Mouse (Mus musculus): ENCODE results near the gene Atcay. TPM values are rescaled to one million over a fixed set of nuclear protein-coding genes. Genes with fewer than 3 reads are reported as not detected.
A peak's percentile ranks its signal among the peaks of the same experiment; 100 is the strongest.

Gene Atcay
- total and polyA plus RNA-seq, 3 experiments: 0.11 TPM; not detected in 2

DNA sequence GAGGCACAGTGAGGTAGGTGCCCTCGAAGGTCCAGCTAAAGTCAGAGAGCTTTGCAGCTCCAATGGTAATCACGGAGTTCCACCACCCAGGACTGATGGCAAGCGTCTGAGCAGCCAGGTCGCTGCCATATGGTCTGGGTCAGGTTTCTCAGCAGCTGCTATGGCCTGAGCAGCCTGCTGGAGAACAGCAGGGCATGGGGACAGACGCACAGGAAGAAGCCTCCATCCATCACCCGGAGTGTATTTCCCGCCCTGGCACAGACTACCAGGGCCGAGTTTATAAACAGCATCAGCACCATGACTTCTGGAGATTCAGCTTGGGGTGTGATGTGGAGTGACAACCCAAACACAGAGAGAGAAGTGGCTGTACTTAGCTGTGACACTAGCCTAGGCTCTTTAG is 65.5 kb downstream of the Atcay start:
- Histone ChIP-seq H3K9me3 (replicated peaks) (no peaks in the 10 kb centered on the region), H3K4me1 (ENCODE audit: insufficient read depth, low read depth, low read length) (peaks cover 78% of the 10 kb centered on the region), H3K27me3 (ENCODE audit: insufficient read depth, low read length) (no peaks in the 10 kb centered on the region), H3K36me3 (replicated peaks) (peaks cover 60% of the 10 kb centered on the region), H3K4me3 (ENCODE audit: low read depth, low read length) (no peak overlapping the region)
- DNase-seq (ENCODE audit: low spot score) (no peak), ATAC-seq (ENCODE audit: extremely low read depth, insufficient number of reproducible peaks, low FRiP score, poor library complexity, severe bottlenecking) (no peak)
- TF ChIP-seq POLR2AphosphoS5 (IDR thresholded peaks at IDR 0.05; ENCODE audit: insufficient replicate concordance, low read depth, low read length) (no peak), GATA1 (IDR thresholded peaks at IDR 0.05; ENCODE audit: borderline replicate concordance, low read length) (no peak), CTCF (IDR thresholded peaks at IDR 0.05; ENCODE audit: low read depth, low read length) (no peak), GATA2 (IDR thresholded peaks at IDR 0.05; ENCODE audit: borderline replicate concordance, low read depth, low read length) (no peak), TAL1 (conservative IDR thresholded peaks at IDR 0.05; ENCODE audit: low read depth, low read length) (no peak)

DNA sequence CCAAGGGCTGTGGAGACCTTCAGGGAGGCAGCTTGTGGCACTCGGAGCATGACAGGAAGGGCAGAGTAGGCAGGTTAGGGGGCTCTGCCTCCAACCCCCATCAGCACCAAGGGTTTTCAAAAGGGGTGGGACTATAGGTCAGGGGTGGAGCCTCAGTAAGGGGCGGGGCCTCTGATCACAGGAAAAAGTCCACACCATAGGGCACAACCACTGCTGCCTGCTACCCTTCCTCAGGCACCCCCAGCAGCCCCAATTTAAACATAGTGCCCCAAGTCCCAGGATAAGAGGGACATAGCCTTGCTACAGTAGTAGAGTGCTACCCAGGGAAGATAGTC is 68.3 kb downstream of the Atcay start:
- H3K9me3 ChIP-seq (replicated peaks): no peaks in the 10 kb centered on the region
- ATAC-seq (ENCODE audit: extremely low read depth, insufficient number of reproducible peaks, low FRiP score, poor library complexity, severe bottlenecking) (no peak), DNase-seq (ENCODE audit: low spot score) (no peak)
- peak overlapping the region; percentile 17; the same call in 1 of the 2 replicates for H3K4me3 ChIP-seq (ENCODE audit: low read depth, low read length)
- H3K4me1 ChIP-seq (ENCODE audit: insufficient read depth, low read depth, low read length): peaks cover 81% of the 10 kb centered on the region
- no peak for TF ChIP-seq GATA2 (IDR thresholded peaks at IDR 0.05; ENCODE audit: borderline replicate concordance, low read depth, low read length)
- TF ChIP-seq TAL1 (conservative IDR thresholded peaks at IDR 0.05; ENCODE audit: low read depth, low read length): no peak
- TF ChIP-seq POLR2AphosphoS5 (IDR thresholded peaks at IDR 0.05; ENCODE audit: insufficient replicate concordance, low read depth, low read length): no peak
- TF ChIP-seq GATA1 (IDR thresholded peaks at IDR 0.05; ENCODE audit: borderline replicate concordance, low read length): no peak
- no peak for TF ChIP-seq CTCF (IDR thresholded peaks at IDR 0.05; ENCODE audit: low read depth, low read length)
- no peaks in the 10 kb centered on the region for H3K27me3 ChIP-seq (ENCODE audit: insufficient read depth, low read length)
- H3K36me3 ChIP-seq (replicated peaks): peaks cover 87% of the 10 kb centered on the region

DNA sequence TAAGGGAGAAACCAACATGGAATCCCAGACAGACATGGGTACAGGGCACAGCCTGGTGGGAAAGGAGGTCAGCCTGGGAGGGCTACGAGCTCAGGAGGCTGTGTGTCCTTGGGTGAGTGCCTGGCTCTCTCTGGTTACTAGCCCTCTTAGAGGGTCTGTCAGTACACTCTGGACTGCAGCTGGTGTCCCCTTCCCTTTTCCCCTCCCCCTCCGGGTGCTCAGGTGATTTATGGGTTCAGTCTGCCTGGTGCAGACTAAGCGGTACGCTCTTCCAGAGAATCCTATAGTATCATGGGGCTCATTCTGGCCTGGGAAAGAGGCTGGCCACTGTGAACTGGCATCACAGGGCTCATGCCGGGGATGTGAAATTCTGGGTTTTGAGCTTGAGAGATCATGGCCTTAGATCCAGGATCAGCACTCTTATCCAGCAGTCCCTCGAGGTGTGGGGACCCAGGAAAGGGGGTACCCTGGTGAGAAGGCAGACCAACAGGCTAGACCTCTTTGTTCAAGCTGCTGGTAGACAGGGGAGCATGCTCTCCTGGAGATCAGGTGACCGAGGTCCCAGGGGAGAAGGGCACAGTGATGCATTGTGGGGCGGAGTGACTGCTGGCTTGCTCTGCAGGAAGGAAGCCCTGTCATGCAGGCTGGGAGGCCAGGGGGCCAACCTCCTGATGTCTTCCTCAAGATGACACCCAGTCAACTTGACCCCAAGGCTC is 68.9 kb downstream of the Atcay start:
- Histone ChIP-seq H3K36me3 (replicated peaks) (peaks cover 91% of the 10 kb centered on the region), H3K4me3 (ENCODE audit: low read depth, low read length) (peak overlapping the region; percentile 17; the same call in 1 of the 2 replicates), H3K4me1 (ENCODE audit: insufficient read depth, low read depth, low read length) (peaks cover 78% of the 10 kb centered on the region), H3K27me3 (ENCODE audit: insufficient read depth, low read length) (no peaks in the 10 kb centered on the region), H3K9me3 (replicated peaks) (no peaks in the 10 kb centered on the region)
- TF ChIP-seq GATA2 (IDR thresholded peaks at IDR 0.05; ENCODE audit: borderline replicate concordance, low read depth, low read length): no peak
- TF ChIP-seq CTCF (IDR thresholded peaks at IDR 0.05; ENCODE audit: low read depth, low read length): no peak
- no peak for TF ChIP-seq POLR2AphosphoS5 (IDR thresholded peaks at IDR 0.05; ENCODE audit: insufficient replicate concordance, low read depth, low read length)
- no peak for TF ChIP-seq GATA1 (IDR thresholded peaks at IDR 0.05; ENCODE audit: borderline replicate concordance, low read length)
- TF ChIP-seq TAL1 (conservative IDR thresholded peaks at IDR 0.05; ENCODE audit: low read depth, low read length): no peak
- peak; percentile 22; the same call in 1 of the 2 replicates for ATAC-seq (ENCODE audit: extremely low read depth, insufficient number of reproducible peaks, low FRiP score, poor library complexity, severe bottlenecking)
- DNase-seq (ENCODE audit: low spot score): no peak

DNA sequence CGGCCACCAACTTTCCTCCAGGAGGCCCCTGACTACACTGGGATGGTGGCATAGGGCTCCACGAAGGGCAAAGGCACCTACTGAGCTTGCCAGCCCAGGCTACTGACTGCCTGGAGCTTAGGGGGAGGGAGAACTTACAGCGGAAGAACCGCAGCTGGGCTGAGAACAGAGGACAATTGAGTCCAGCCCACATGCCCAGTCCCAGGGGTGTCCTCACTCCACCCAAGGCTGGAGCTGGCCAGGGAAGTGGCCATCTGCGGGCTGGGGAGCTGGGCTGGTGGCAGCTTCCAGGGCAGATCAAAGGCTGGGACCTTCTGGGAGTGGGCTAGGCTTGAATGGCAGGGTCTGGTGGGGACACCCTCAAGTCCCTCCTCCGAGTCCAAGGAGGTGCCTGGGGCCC is 75.9 kb downstream of the Atcay start:
- ATAC-seq (ENCODE audit: extremely low read depth, insufficient number of reproducible peaks, low FRiP score, poor library complexity, severe bottlenecking): no peak
- no peak for DNase-seq (ENCODE audit: low spot score)
- H3K9me3 ChIP-seq (replicated peaks): no peaks in the 10 kb centered on the region
- no peak overlapping the region for H3K4me3 ChIP-seq (ENCODE audit: low read depth, low read length)
- H3K27me3 ChIP-seq (ENCODE audit: insufficient read depth, low read length): no peaks in the 10 kb centered on the region
- no peak for TF ChIP-seq CTCF (IDR thresholded peaks at IDR 0.05; ENCODE audit: low read depth, low read length)
- TF ChIP-seq GATA2 (IDR thresholded peaks at IDR 0.05; ENCODE audit: borderline replicate concordance, low read depth, low read length): no peak
- TF ChIP-seq GATA1 (IDR thresholded peaks at IDR 0.05; ENCODE audit: borderline replicate concordance, low read length): no peak
- no peak for TF ChIP-seq TAL1 (conservative IDR thresholded peaks at IDR 0.05; ENCODE audit: low read depth, low read length)
- no peak for TF ChIP-seq POLR2AphosphoS5 (IDR thresholded peaks at IDR 0.05; ENCODE audit: insufficient replicate concordance, low read depth, low read length)
- H3K36me3 ChIP-seq (replicated peaks): peaks cover 94% of the 10 kb centered on the region
- H3K4me1 ChIP-seq (ENCODE audit: insufficient read depth, low read depth, low read length): peaks cover 52% of the 10 kb centered on the region

Other genes starting within 250 kb of the Atcay start
Only the 20 nearest of the 31 such genes appear.
- gene Creb3l3, start 132.0 kb downstream of the Atcay start, total RNA-seq (2014; fragmentation: Nextera tagmentation): not detected in 2 replicates
- 0.29 TPM in 1 of 2 replicates, not detected in the other for gene Creb3l3, start 132.0 kb downstream of the Atcay start, total RNA-seq (2017)
- not detected in 2 replicates for gene Creb3l3, start 132.0 kb downstream of the Atcay start, polyA plus RNA-seq (2012)
- 35.9 and 52.2 TPM in 2 replicates for gene Map2k2, start 124.9 kb downstream of the Atcay start, total RNA-seq (2014; fragmentation: Nextera tagmentation)
- 63.5 and 76.7 TPM in 2 replicates for gene Map2k2, start 124.9 kb downstream of the Atcay start, total RNA-seq (2017)
- gene Map2k2, start 124.9 kb downstream of the Atcay start, polyA plus RNA-seq (2012): 272 and 393 TPM in 2 replicates
- gene Zbtb7a, start 95.6 kb downstream of the Atcay start, total RNA-seq (2014; fragmentation: Nextera tagmentation): 27.7 and 31.1 TPM in 2 replicates
- 6.4 and 7.1 TPM in 2 replicates for gene Zbtb7a, start 95.6 kb downstream of the Atcay start, total RNA-seq (2017)
- 75.7 and 79.1 TPM in 2 replicates for gene Zbtb7a, start 95.6 kb downstream of the Atcay start, polyA plus RNA-seq (2012)
- 28.6 and 34.4 TPM in 2 replicates for gene Pias4, start 62.9 kb downstream of the Atcay start, total RNA-seq (2014; fragmentation: Nextera tagmentation)
- 21.2 and 24.8 TPM in 2 replicates for gene Pias4, start 62.9 kb downstream of the Atcay start, total RNA-seq (2017)
- 62.7 and 70.5 TPM in 2 replicates for gene Pias4, start 62.9 kb downstream of the Atcay start, polyA plus RNA-seq (2012)
- 1,577 and 1,715 TPM in 2 replicates for gene Eef2, start 54.2 kb downstream of the Atcay start, total RNA-seq (2014; fragmentation: Nextera tagmentation)
- 1,676 and 1,695 TPM in 2 replicates for gene Eef2, start 54.2 kb downstream of the Atcay start, total RNA-seq (2017)
- 2,355 and 3,878 TPM in 2 replicates for gene Eef2, start 54.2 kb downstream of the Atcay start, polyA plus RNA-seq (2012)
- gene Dapk3, start 47.8 kb downstream of the Atcay start, total RNA-seq (2014; fragmentation: Nextera tagmentation): 34.2 and 43.3 TPM in 2 replicates
- 39.3 and 40.8 TPM in 2 replicates for gene Dapk3, start 47.8 kb downstream of the Atcay start, total RNA-seq (2017)
- 69.8 and 96.7 TPM in 2 replicates for gene Dapk3, start 47.8 kb downstream of the Atcay start, polyA plus RNA-seq (2012)
- not detected in 2 replicates for gene 4930442H23Rik, start 47.0 kb downstream of the Atcay start, total RNA-seq (2014; fragmentation: Nextera tagmentation)
- not detected in 2 replicates for gene 4930442H23Rik, start 47.0 kb downstream of the Atcay start, total RNA-seq (2017)
- gene 4930442H23Rik, start 47.0 kb downstream of the Atcay start, polyA plus RNA-seq (2012): not detected in 2 replicates
- gene Nmrk2, start 28.8 kb downstream of the Atcay start, total RNA-seq (2014; fragmentation: Nextera tagmentation): not detected in 2 replicates
- gene Nmrk2, start 28.8 kb downstream of the Atcay start, total RNA-seq (2017): not detected in 2 replicates
- gene Nmrk2, start 28.8 kb downstream of the Atcay start, polyA plus RNA-seq (2012): not detected in 2 replicates
- 7.0 and 7.1 TPM in 2 replicates for gene Zfr2, start 2.3 kb upstream of the Atcay start, total RNA-seq (2014; fragmentation: Nextera tagmentation)
- gene Zfr2, start 2.3 kb upstream of the Atcay start, total RNA-seq (2017): 2.6 and 3.2 TPM in 2 replicates
- 1.8 and 1.9 TPM in 2 replicates for gene Zfr2, start 2.3 kb upstream of the Atcay start, polyA plus RNA-seq (2012)
- gene Matk, start 22.1 kb upstream of the Atcay start, total RNA-seq (2014; fragmentation: Nextera tagmentation): not detected in 2 replicates
- 0.05 and 0.06 TPM in 2 replicates for gene Matk, start 22.1 kb upstream of the Atcay start, total RNA-seq (2017)
- 0.07 TPM in 1 of 2 replicates, not detected in the other for gene Matk, start 22.1 kb upstream of the Atcay start, polyA plus RNA-seq (2012)
- 75.6 and 78.6 TPM in 2 replicates for gene Mrpl54, start 36.1 kb upstream of the Atcay start, total RNA-seq (2014; fragmentation: Nextera tagmentation)
- 186 and 206 TPM in 2 replicates for gene Mrpl54, start 36.1 kb upstream of the Atcay start, total RNA-seq (2017)
- 612 and 631 TPM in 2 replicates for gene Mrpl54, start 36.1 kb upstream of the Atcay start, polyA plus RNA-seq (2012)
- 36.2 and 44.6 TPM in 2 replicates for gene Apba3, start 36.1 kb upstream of the Atcay start, total RNA-seq (2014; fragmentation: Nextera tagmentation)
- gene Apba3, start 36.1 kb upstream of the Atcay start, total RNA-seq (2017): 27.9 and 38.9 TPM in 2 replicates
- gene Apba3, start 36.1 kb upstream of the Atcay start, polyA plus RNA-seq (2012): 113 and 130 TPM in 2 replicates
- 0.44 TPM in 1 of 2 replicates, not detected in the other for gene Tjp3, start 60.7 kb upstream of the Atcay start, total RNA-seq (2014; fragmentation: Nextera tagmentation)
- gene Tjp3, start 60.7 kb upstream of the Atcay start, total RNA-seq (2017): 1.8 and 1.9 TPM in 2 replicates
- gene Tjp3, start 60.7 kb upstream of the Atcay start, polyA plus RNA-seq (2012): 1.4 and 1.6 TPM in 2 replicates
- 58.0 and 62.2 TPM in 2 replicates for gene Pip5k1c, start 62.1 kb upstream of the Atcay start, total RNA-seq (2014; fragmentation: Nextera tagmentation)
- 58.8 and 66.6 TPM in 2 replicates for gene Pip5k1c, start 62.1 kb upstream of the Atcay start, total RNA-seq (2017)
- gene Pip5k1c, start 62.1 kb upstream of the Atcay start, polyA plus RNA-seq (2012): 266 and 331 TPM in 2 replicates
- 9.0 and 11.4 TPM in 2 replicates for gene Cactin, start 90.3 kb upstream of the Atcay start, total RNA-seq (2014; fragmentation: Nextera tagmentation)
- gene Cactin, start 90.3 kb upstream of the Atcay start, total RNA-seq (2017): 23.5 and 23.9 TPM in 2 replicates
- gene Cactin, start 90.3 kb upstream of the Atcay start, polyA plus RNA-seq (2012): 77.9 and 80.5 TPM in 2 replicates
- gene Tbxa2r, start 97.9 kb upstream of the Atcay start, total RNA-seq (2014; fragmentation: Nextera tagmentation): not detected in 2 replicates
- 0.06 TPM in 1 of 2 replicates, not detected in the other for gene Tbxa2r, start 97.9 kb upstream of the Atcay start, total RNA-seq (2017)
- 0.06 TPM in 1 of 2 replicates, not detected in the other for gene Tbxa2r, start 97.9 kb upstream of the Atcay start, polyA plus RNA-seq (2012)
- gene Gipc3, start 112.4 kb upstream of the Atcay start, total RNA-seq (2014; fragmentation: Nextera tagmentation): not detected in 2 replicates
- 0.11 TPM in 1 of 2 replicates, not detected in the other for gene Gipc3, start 112.4 kb upstream of the Atcay start, total RNA-seq (2017)
- gene Gipc3, start 112.4 kb upstream of the Atcay start, polyA plus RNA-seq (2012): not detected in 2 replicates
- 36.7 and 39.2 TPM in 2 replicates for gene Hmg20b, start 119.6 kb upstream of the Atcay start, total RNA-seq (2014; fragmentation: Nextera tagmentation)
- 12.0 and 21.9 TPM in 2 replicates for gene Hmg20b, start 119.6 kb upstream of the Atcay start, total RNA-seq (2017)
- gene Hmg20b, start 119.6 kb upstream of the Atcay start, polyA plus RNA-seq (2012): 142 and 193 TPM in 2 replicates
- 14.3 and 14.4 TPM in 2 replicates for gene Mfsd12, start 126.7 kb upstream of the Atcay start, total RNA-seq (2014; fragmentation: Nextera tagmentation)
- gene Mfsd12, start 126.7 kb upstream of the Atcay start, total RNA-seq (2017): 13.1 and 14.6 TPM in 2 replicates
- 46.7 and 48.2 TPM in 2 replicates for gene Mfsd12, start 126.7 kb upstream of the Atcay start, polyA plus RNA-seq (2012)
- 2.0 TPM in 1 of 2 replicates, not detected in the other for gene 4930404N11Rik, start 135.0 kb upstream of the Atcay start, total RNA-seq (2014; fragmentation: Nextera tagmentation)
- 0.17 and 1.2 TPM in 2 replicates for gene 4930404N11Rik, start 135.0 kb upstream of the Atcay start, total RNA-seq (2017)
- gene 4930404N11Rik, start 135.0 kb upstream of the Atcay start, polyA plus RNA-seq (2012): 0.52 and 0.65 TPM in 2 replicates

Data from G1E (cell line).